Mouse (Mus musculus): ENCODE measurements around the gene Slc1a4.

DNA sequence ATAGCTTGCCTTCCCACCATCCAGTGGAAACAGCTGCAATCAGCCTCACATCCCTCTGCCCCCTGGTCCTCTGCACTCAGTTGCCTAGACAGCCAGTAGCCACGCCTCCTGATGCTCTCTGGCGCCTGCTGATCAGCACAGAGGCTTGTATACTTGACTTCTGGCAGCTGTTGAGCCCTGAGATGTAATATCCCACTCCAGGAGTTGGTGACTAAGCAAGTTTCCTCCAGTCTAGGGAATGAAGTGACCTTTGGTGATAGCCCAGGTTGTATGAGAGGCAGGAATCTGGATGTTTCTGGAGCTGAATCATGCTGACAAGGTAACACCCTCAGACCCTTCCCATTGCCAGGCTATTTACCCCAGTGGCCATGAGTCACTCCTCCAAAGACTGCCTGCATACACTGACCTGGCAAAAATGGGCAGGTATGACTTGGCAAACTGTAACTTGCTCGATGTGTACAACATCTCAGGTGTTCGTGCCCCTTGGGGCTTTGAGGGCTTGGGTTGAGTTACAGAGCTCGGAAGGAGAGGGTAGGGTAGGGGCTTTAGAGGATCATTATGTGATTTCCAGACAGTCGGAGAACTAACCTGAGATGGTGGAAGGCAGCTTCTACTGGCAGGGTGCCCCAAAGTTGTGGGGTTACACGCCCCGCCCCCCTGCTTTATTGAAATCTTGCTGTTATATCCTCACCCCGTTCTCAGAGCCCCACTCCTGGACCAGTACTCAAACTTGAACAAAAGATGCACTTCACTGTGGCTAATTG lies 25.4 kb upstream of the Slc1a4 start:
- TF ChIP-seq POLR2A (IDR thresholded peaks at IDR 0.05; ENCODE audit: borderline replicate concordance, insufficient read depth, low read length), result no peak
- TF ChIP-seq CTCF (IDR thresholded peaks at IDR 0.05; ENCODE audit: borderline replicate concordance, insufficient read depth, low read depth, low read length), result no peak
